Mouse (Mus musculus): Measurements from ENCODE around the gene Zbtb9. TPM values are rescaled to one million over a fixed set of nuclear protein-coding genes. Genes with fewer than 3 reads are reported as not detected.

The Zbtb9 gene
- polyA plus RNA-seq, 1 experiment from 2014 or later = 16.5 TPM

- Histone ChIP-seq H3K27me3 (ENCODE audit: insufficient read depth, poor library complexity, severe bottlenecking) (no peaks in the 10 kb centered on the region), H3K36me3 (no peaks in the 10 kb centered on the region), H3K4me1 (replicated peaks) (0 out of 2 replicates have a peak, but pooled peaks cover 3% of the 10 kb centered on the region), H3K27ac (no peak overlapping the region), H3K4me3 (no peak overlapping the region), H3K9me3 (no peaks in the 10 kb centered on the region)
- no peak for DNase-seq (ENCODE audit: low spot score)
Measured at GRCm38 (mm10) chr17:26990521-26990920, 17.6 kb downstream of the Zbtb9 start.

GRCm38 (mm10) chr17:26994410-26994809 is 21.4 kb downstream of the Zbtb9 start:
- no peaks in the 10 kb centered on the region for H3K36me3 ChIP-seq
- no peak overlapping the region for H3K4me3 ChIP-seq
- H3K27ac ChIP-seq = no peak overlapping the region
- no peaks in the 10 kb centered on the region for H3K9me3 ChIP-seq
- H3K4me1 ChIP-seq (replicated peaks) = 0 out of 2 replicates have a peak, but pooled peaks cover 3% of the 10 kb centered on the region
- no peak for DNase-seq (ENCODE audit: low spot score)
- no peaks in the 10 kb centered on the region for H3K27me3 ChIP-seq (ENCODE audit: insufficient read depth, poor library complexity, severe bottlenecking)
- WGBS = 90% methylated on average over 14 of the region's 14 CpGs

GRCm38 (mm10) chr17:26995006-26995405 is 22.0 kb downstream of the Zbtb9 start:
- Histone ChIP-seq H3K4me1 (replicated peaks) (0 out of 2 replicates have a peak, but pooled peaks cover 3% of the 10 kb centered on the region), H3K36me3 (no peaks in the 10 kb centered on the region), H3K27me3 (ENCODE audit: insufficient read depth, poor library complexity, severe bottlenecking) (no peaks in the 10 kb centered on the region), H3K4me3 (no peak overlapping the region), H3K27ac (no peak overlapping the region), H3K9me3 (no peaks in the 10 kb centered on the region)
- no peak for DNase-seq (ENCODE audit: low spot score)
- WGBS = 80% methylated on average over 6 of the region's 6 CpGs

- H3K27me3 ChIP-seq (ENCODE audit: insufficient read depth, poor library complexity, severe bottlenecking) = no peaks in the 10 kb centered on the region
- no peak for DNase-seq (ENCODE audit: low spot score)
- WGBS = 79% methylated on average over 8 of the region's 8 CpGs
- H3K4me3 ChIP-seq = no peak overlapping the region
- H3K27ac ChIP-seq = no peak overlapping the region
- 0 out of 2 replicates have a peak, but pooled peaks cover 3% of the 10 kb centered on the region for H3K4me1 ChIP-seq (replicated peaks)
- H3K36me3 ChIP-seq = no peaks in the 10 kb centered on the region
- H3K9me3 ChIP-seq = no peaks in the 10 kb centered on the region
Measured at GRCm38 (mm10) chr17:26995562-26995961, 22.6 kb downstream of the Zbtb9 start.

- Histone ChIP-seq H3K27ac (no peak overlapping the region), H3K36me3 (no peaks in the 10 kb centered on the region), H3K9me3 (no peaks in the 10 kb centered on the region), H3K27me3 (ENCODE audit: insufficient read depth, poor library complexity, severe bottlenecking) (no peaks in the 10 kb centered on the region), H3K4me3 (no peak overlapping the region), H3K4me1 (replicated peaks) (0 out of 2 replicates have a peak, but pooled peaks cover 3% of the 10 kb centered on the region)
- WGBS = 84% methylated on average over 4 of the region's 4 CpGs
- DNase-seq (ENCODE audit: low spot score) = no peak
Measured at GRCm38 (mm10) chr17:26997661-26998060, 24.7 kb downstream of the Zbtb9 start.

- DNase-seq (ENCODE audit: low spot score) = no peak
- no peaks in the 10 kb centered on the region for H3K27me3 ChIP-seq (ENCODE audit: insufficient read depth, poor library complexity, severe bottlenecking)
- H3K4me1 ChIP-seq (replicated peaks) = 0 out of 2 replicates have a peak, but pooled peaks cover 3% of the 10 kb centered on the region
- no peak overlapping the region for H3K27ac ChIP-seq
- WGBS = 94% methylated on average over 15 of the region's 15 CpGs
- H3K9me3 ChIP-seq = no peaks in the 10 kb centered on the region
- no peaks in the 10 kb centered on the region for H3K36me3 ChIP-seq
- H3K4me3 ChIP-seq = no peak overlapping the region
Measured at GRCm38 (mm10) chr17:26998283-26998682, 25.3 kb downstream of the Zbtb9 start.

GRCm38 (mm10) chr17:26999996-27000395 is 27.0 kb downstream of the Zbtb9 start:
- DNase-seq (ENCODE audit: low spot score) = no peak

GRCm38 (mm10) chr17:27001151-27001550 is 28.2 kb downstream of the Zbtb9 start:
- Histone ChIP-seq H3K27ac (no peak overlapping the region), H3K4me1 (replicated peaks) (peaks cover 7% of the 10 kb centered on the region; the same call in 1 of the 2 replicates), H3K36me3 (no peaks in the 10 kb centered on the region), H3K27me3 (ENCODE audit: insufficient read depth, poor library complexity, severe bottlenecking) (peaks cover 12% of the 10 kb centered on the region; the same call in 1 of the 2 replicates), H3K4me3 (no peak overlapping the region), H3K9me3 (no peaks in the 10 kb centered on the region)
- 77% methylated on average over 7 of the region's 7 CpGs for WGBS
- no peak for DNase-seq (ENCODE audit: low spot score)

More at GRCm38 (mm10) chr17:26999996-27000395, 27.0 kb downstream of the Zbtb9 start:
- Histone ChIP-seq H3K27ac (no peak overlapping the region), H3K4me3 (no peak overlapping the region), H3K27me3 (ENCODE audit: insufficient read depth, poor library complexity, severe bottlenecking) (peaks cover 8% of the 10 kb centered on the region; the same call in 1 of the 2 replicates), H3K36me3 (no peaks in the 10 kb centered on the region), H3K9me3 (no peaks in the 10 kb centered on the region), H3K4me1 (replicated peaks) (peaks cover 5% of the 10 kb centered on the region; the same call in 1 of the 2 replicates)
- WGBS = 83% methylated on average over 12 of the region's 12 CpGs

- Histone ChIP-seq H3K4me1 (replicated peaks) (peaks cover 7% of the 10 kb centered on the region; the same call in 1 of the 2 replicates), H3K27ac (no peak overlapping the region), H3K4me3 (no peak overlapping the region), H3K27me3 (ENCODE audit: insufficient read depth, poor library complexity, severe bottlenecking) (peaks cover 12% of the 10 kb centered on the region; the same call in 1 of the 2 replicates), H3K36me3 (no peaks in the 10 kb centered on the region), H3K9me3 (no peaks in the 10 kb centered on the region)
- peak; percentile 30 for DNase-seq (ENCODE audit: low spot score)
- WGBS = 42% methylated on average over 6 of the region's 6 CpGs
Measured at GRCm38 (mm10) chr17:27001889-27002288, 28.9 kb downstream of the Zbtb9 start.

- Histone ChIP-seq H3K4me3 (no peak overlapping the region), H3K27ac (no peak overlapping the region), H3K9me3 (no peaks in the 10 kb centered on the region), H3K27me3 (ENCODE audit: insufficient read depth, poor library complexity, severe bottlenecking) (peaks cover 12% of the 10 kb centered on the region; the same call in 1 of the 2 replicates), H3K36me3 (no peaks in the 10 kb centered on the region), H3K4me1 (replicated peaks) (peaks cover 7% of the 10 kb centered on the region; the same call in 1 of the 2 replicates)
- DNase-seq (ENCODE audit: low spot score) = peak; percentile 64
- 34% methylated on average over 9 of the region's 9 CpGs for WGBS
Measured at GRCm38 (mm10) chr17:27004431-27004830, 31.5 kb downstream of the Zbtb9 start.

GRCm38 (mm10) chr17:27004903-27005485 is 32.0 kb downstream of the Zbtb9 start:
- Histone ChIP-seq H3K4me1 (replicated peaks) (peaks cover 7% of the 10 kb centered on the region; the same call in 1 of the 2 replicates), H3K9me3 (no peaks in the 10 kb centered on the region), H3K4me3 (no peak overlapping the region), H3K27me3 (ENCODE audit: insufficient read depth, poor library complexity, severe bottlenecking) (peaks cover 12% of the 10 kb centered on the region; the same call in 1 of the 2 replicates), H3K36me3 (no peaks in the 10 kb centered on the region), H3K27ac (no peak overlapping the region)
- 36% methylated on average over 19 of the region's 19 CpGs for WGBS
- DNase-seq (ENCODE audit: low spot score) = no peak

- peaks cover 12% of the 10 kb centered on the region; the same call in 1 of the 2 replicates for H3K27me3 ChIP-seq (ENCODE audit: insufficient read depth, poor library complexity, severe bottlenecking)
- no peak for DNase-seq (ENCODE audit: low spot score)
- no peak overlapping the region for H3K27ac ChIP-seq
- H3K36me3 ChIP-seq = no peaks in the 10 kb centered on the region
- no peak overlapping the region for H3K4me3 ChIP-seq
- H3K4me1 ChIP-seq (replicated peaks) = peaks cover 7% of the 10 kb centered on the region; the same call in 1 of the 2 replicates
- no peaks in the 10 kb centered on the region for H3K9me3 ChIP-seq
- WGBS = 55% methylated on average over 11 of the region's 11 CpGs
Measured at GRCm38 (mm10) chr17:27005644-27006043, 32.7 kb downstream of the Zbtb9 start.

GRCm38 (mm10) chr17:27008277-27008676 is 35.3 kb downstream of the Zbtb9 start:
- Histone ChIP-seq H3K27ac (no peak overlapping the region), H3K36me3 (no peaks in the 10 kb centered on the region), H3K27me3 (ENCODE audit: insufficient read depth, poor library complexity, severe bottlenecking) (peaks cover 12% of the 10 kb centered on the region; the same call in 1 of the 2 replicates), H3K9me3 (no peaks in the 10 kb centered on the region), H3K4me3 (no peak overlapping the region), H3K4me1 (replicated peaks) (peaks cover 15% of the 10 kb centered on the region)
- whole genome bisulfite sequencing = 87% methylated on average over 2 of the region's 2 CpGs
- no peak for DNase-seq (ENCODE audit: low spot score)

All from hindbrain, embryonic 10.5 days (tissue).